Mouse (Mus musculus) heart, postnatal 10 days (tissue): ENCODE data around the gene St3gal3. TPM values are rescaled to one million over a fixed set of nuclear protein-coding genes. Genes with fewer than 3 reads are reported as not detected.

ENCODE experiments used
- DNase-seq, 2 experiments: peaks; one replicate each; pipeline ENCODE4 v3.0.0; 2021
- intact Hi-C: fragments of 180-260 bp; cut with DNase I; formaldehyde crosslinking; loops from one replicate; pipeline ENCODE4 v1.15.1; 2025
- total RNA-seq, 2 experiments: library from RNA; stranded (reverse); gene quantifications; 2 replicates each; pipeline ENCODE4 v1.2.3; 2021

The St3gal3 gene
- total RNA-seq = 10 to 100 TPM; 31.1 to 31.5 TPM

- DNase-seq = peak; percentile 98
- intact Hi-C loops = no loop called here
Measured at GRCm38 (mm10) chr4:118134485-118135365, at the start of gene St3gal3. Gene St3gal3 (minus strand): TSS chr4:118134914.

- intact Hi-C loops = no loop called here
- no peak for DNase-seq
Measured at GRCm38 (mm10) chr4:118180301-118181080, 45.8 kb upstream of the St3gal3 start.

- peak; percentile 95 to 96 for DNase-seq
- intact Hi-C loops = no loop called here
Measured at GRCm38 (mm10) chr4:118179467-118180300, 45.0 kb upstream of the St3gal3 start, which contains the start of gene Kdm4a. Gene Kdm4a (minus strand): TSS chr4:118180043.

GRCm38 (mm10) chr4:118178952-118179466 lies 44.3 kb upstream of the St3gal3 start:
- intact Hi-C loops = no loop called here
- DNase-seq = no peak

GRCm38 (mm10) chr4:118172461-118172860 lies 37.7 kb upstream of the St3gal3 start:
- intact Hi-C loops = no loop called here

GRCm38 (mm10) chr4:118171006-118171405 lies 36.3 kb upstream of the St3gal3 start:
- intact Hi-C loops = no loop called here
- DNase-seq = no peak

More at GRCm38 (mm10) chr4:118172461-118172860, 37.7 kb upstream of the St3gal3 start:
- no peak for DNase-seq

GRCm38 (mm10) chr4:118162123-118162522 lies 27.4 kb upstream of the St3gal3 start:
- intact Hi-C loops = no loop called here
- no peak for DNase-seq

- no peak for DNase-seq
- intact Hi-C loops = no loop called here
Measured at GRCm38 (mm10) chr4:118157666-118158065, 23.0 kb upstream of the St3gal3 start.

- DNase-seq = no peak
- intact Hi-C loops = no loop called here
Measured at GRCm38 (mm10) chr4:118156559-118156958, 21.8 kb upstream of the St3gal3 start.

- intact Hi-C loops = no loop called here
- DNase-seq = no peak
Measured at GRCm38 (mm10) chr4:118154889-118155288, 20.2 kb upstream of the St3gal3 start.

- DNase-seq = peak; percentile 44 to 53
- intact Hi-C loops = no loop called here
Measured at GRCm38 (mm10) chr4:118152020-118152785, 17.5 kb upstream of the St3gal3 start.

- intact Hi-C loops = no loop called here
- DNase-seq = no peak
Measured at GRCm38 (mm10) chr4:118150804-118151203, 16.1 kb upstream of the St3gal3 start.

GRCm38 (mm10) chr4:118149956-118150680 lies 15.4 kb upstream of the St3gal3 start:
- intact Hi-C loops = loop anchor here (5.0 kb wide), 1 partner anchor 142 kb away; the partner anchor contains the start of gene Ptprf
- peak in 1 of 2 experiments; percentile 25 for DNase-seq

GRCm38 (mm10) chr4:118149055-118149576 lies 14.4 kb upstream of the St3gal3 start:
- intact Hi-C loops = loop anchor here (5.0 kb wide), 1 partner anchor 143 kb away; the partner anchor contains the start of gene Ptprf

GRCm38 (mm10) chr4:118148317-118148687 lies 13.6 kb upstream of the St3gal3 start:
- no peak for DNase-seq

More at GRCm38 (mm10) chr4:118149055-118149576, 14.4 kb upstream of the St3gal3 start:
- no peak for DNase-seq

GRCm38 (mm10) chr4:118147547-118148316 lies 13.0 kb upstream of the St3gal3 start:
- intact Hi-C loops = loop anchor here (5.0 kb wide), 1 partner anchor 145 kb away; the partner anchor contains the start of gene Ptprf
- peak in 1 of 2 experiments; percentile 40 for DNase-seq

More at GRCm38 (mm10) chr4:118148317-118148687, 13.6 kb upstream of the St3gal3 start:
- intact Hi-C loops = loop anchor here (5.0 kb wide), 1 partner anchor 144 kb away; the partner anchor contains the start of gene Ptprf

GRCm38 (mm10) chr4:118147090-118147489 lies 12.4 kb upstream of the St3gal3 start:
- intact Hi-C loops = loop anchor here (5.0 kb wide), 1 partner anchor 145 kb away; the partner anchor contains the start of gene Ptprf
- DNase-seq = no peak
